Mouse (Mus musculus) A20 (cell line): ENCODE data around the gene Ptprg.
A peak's percentile ranks its signal among the peaks of the same experiment; 100 is the strongest.

Experiments used
- DNase-seq: peaks from one replicate; pipeline ENCODE4 v3.0.0-alpha.2; 2011; ENCODE audit warnings: low read depth, low spot score

The Ptprg gene

DNA sequence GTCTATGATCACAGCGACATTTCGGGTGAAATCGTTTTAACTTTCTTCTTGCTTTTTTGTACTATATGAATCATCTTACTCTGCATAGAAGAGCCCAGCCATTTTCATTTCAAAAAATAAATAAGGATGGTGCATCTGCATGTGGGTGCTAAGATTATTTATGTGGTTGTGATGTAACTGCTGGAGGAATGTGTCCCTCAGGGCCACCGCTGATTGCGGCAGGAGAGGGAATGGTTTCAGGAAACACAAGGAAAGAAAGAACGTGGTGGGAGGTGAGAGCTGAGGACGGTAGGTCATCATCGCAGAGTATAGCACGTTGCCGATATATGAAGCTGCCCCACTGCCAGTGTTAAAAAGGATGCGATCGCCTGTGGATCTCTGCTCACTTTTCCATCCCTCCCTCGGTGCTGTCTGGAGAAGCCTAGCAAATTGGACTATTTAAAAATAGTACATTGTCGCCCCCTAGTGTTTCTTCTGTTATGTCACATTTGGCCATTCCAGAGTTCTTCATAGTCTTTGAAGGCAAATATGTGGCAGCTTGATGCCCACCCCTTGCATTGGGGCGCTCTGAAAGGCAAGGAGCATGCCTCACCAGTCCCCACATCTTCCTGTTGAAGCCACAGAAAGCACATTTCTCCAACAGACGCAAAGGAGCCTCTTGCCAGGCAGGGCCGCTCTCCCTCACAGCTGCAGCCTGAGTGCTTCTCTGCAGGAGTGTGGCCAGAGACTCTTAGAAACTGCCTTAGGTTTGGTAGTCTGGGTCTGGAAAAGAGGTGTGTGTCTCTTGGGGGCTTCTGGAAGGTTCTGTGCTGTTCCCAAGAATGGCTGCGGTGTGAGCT is 586.5 kb downstream of the Ptprg start:
- DNase-seq, result no peak

DNA sequence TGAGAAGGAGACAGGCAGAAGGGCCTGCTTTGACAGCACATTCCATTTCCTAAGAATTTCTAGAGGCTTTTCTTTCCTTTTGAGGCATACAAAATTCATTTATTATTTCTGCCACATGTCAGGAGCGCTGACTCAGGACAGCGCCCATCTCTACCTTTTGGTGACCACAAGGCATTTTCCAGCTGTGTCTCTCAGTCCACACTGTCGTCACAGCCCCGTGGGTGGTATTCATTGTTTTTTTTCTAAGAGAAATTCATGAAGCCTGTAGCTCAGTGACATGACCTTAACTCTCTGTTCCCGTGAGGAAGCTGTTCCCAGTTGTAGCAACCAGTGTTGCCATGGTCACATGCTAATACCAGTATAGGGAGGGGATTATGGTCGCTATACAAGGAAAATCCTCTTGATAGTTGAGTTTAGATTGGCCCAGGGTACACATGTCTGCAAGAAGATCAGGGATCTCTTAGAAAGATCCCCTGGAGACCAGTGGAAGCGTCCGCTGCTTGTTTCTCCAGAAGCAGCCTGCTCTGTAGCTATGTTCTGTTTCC is 590.7 kb downstream of the Ptprg start:
- no peak for DNase-seq

DNA sequence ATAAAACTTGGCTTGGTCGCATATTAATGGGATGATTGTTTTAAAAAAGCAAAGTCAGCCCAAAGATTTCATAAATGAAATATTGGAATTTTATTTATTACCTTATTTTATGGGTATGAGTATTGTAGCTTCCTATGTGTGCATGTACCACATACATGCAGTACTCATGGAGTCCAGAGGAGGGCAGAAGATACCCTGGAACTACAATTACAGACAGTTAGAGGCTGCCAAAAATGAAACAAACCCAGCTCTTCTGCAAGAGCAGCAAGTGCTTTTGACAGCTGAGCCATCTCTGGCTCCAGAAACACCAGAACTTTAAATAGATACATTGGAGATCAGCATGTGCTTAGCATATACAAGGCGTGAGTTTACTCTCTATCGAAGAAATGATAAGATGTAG is 592.6 kb downstream of the Ptprg start:
- no peak for DNase-seq

DNA sequence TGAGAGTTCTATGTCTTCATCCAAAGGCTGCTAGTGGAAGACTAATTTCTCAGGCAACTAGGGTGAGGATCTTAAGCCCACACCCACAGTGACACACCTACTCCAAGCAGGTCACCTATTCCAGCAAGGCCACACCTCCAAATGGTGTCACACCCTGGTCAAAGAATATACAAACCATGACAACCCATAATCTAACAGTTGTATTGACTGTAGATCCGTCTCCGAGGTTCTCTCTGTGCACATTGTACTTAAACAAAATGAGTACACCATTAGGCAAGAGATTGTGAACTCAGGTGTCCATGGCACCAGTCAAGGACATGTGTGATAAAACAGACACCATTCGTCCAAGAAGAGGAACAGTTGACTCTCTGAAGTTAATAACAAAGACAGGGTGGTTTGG is 596.2 kb downstream of the Ptprg start:
- no peak for DNase-seq

DNA sequence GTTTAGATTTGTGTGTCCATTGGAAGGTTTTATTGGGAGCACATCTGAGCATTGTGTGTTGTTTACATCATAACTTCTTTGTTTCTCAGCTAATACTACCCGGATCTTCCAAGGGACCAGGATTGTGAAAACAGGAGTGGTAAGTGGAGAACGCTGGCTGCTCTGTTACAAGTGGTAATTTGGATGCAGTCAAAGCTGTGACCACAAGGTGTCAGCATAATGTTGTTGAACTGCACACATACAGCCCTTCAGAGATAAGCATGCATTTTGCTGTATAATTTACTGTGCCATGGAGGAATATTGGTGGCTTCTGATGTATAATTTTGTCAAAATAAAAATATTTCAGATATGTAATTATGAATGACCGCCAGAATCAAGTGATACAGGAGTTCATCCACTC is 598.6 kb downstream of the Ptprg start:
- peak; percentile 5 for DNase-seq

DNA sequence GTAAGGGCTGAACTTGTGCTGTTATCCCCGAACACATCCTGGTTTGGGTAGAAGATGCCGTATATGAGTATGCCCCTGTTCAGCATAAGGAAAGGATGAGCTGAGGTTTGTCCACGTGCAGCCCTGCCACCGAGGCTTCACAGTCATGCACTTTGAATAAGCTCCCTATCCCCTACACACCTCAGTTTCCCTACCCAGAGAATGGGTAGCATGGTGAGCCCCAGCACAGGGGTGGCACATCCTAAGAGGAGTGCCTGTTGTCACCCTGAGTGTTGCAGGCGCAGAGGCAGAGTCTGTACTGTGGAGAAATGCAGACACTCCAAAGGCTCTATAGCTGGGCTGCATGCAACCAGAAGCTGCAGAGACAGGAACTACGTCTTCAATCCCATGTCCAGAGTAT is 599.4 kb downstream of the Ptprg start:
- no peak for DNase-seq

DNA sequence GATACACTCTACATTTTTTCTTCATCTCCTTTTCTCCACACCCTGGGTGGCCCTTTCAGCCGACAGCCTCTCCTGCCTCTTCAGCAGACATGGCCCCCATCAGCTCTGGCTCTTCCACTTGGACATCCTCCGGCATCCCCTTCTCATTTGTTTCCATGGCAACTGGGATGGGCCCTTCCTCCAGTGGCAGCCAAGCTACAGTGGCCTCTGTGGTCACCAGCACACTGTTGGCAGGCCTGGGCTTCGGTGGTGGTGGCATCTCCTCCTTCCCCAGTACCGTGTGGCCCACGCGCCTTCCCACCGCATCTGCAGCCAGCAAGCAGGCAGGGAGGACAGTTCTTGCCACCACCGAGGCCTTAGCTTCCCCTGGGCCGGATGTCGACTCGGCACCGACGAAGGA is 600.3 kb downstream of the Ptprg start:
- no peak for DNase-seq

DNA sequence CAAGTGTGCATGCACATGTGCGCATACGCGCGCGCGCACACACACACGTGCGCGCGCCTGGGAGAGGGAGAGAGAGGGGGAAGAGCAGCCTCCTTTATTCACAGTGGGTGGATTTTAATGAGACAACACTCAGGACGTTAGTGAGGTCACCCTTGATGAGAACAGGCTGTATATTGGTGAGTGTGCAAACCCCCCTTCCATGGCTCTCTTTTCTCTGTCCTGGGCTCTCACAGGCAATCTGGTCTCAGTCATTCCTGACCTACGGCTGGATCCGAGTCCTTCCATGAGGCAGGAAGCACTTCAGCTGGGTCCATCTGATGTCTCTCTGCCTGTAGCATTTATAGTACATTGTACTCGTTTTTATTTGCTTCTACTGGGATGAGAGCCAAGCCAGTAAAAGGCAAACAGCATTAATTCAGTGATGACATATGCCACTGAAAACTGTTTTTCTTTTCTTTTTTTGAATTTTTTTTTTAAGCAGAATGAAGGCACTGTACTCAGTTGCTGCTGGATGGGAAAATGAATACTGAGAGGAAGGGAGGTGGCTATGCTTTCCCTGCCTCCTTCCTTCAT is 608.5 kb downstream of the Ptprg start:
- DNase-seq, result no peak

DNA sequence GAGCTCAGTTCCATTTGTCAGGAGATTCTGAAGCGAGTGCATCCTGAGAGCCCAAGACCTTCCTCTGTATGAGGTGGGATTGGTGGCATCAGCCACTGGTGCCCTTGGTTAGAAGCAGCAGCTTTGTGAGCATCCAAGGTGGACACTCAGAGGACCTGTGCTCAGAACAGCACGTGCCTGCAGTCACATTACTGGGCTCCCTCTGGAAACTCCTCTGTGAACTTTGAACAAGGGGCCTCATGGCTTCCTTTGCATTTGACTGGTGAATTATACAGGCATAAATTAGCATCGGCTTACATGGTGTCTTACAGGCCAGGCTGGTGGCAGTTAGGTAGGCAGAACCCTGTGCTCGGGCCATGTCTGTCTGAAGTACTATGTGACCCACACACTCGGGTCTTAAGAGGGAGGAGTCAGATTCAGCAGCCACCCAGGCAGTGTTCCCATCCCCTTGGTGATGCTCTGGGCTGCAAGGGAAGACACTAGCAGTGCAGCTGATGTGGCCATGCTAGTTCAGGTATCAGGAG is 609.1 kb downstream of the Ptprg start:
- DNase-seq, result no peak

DNA sequence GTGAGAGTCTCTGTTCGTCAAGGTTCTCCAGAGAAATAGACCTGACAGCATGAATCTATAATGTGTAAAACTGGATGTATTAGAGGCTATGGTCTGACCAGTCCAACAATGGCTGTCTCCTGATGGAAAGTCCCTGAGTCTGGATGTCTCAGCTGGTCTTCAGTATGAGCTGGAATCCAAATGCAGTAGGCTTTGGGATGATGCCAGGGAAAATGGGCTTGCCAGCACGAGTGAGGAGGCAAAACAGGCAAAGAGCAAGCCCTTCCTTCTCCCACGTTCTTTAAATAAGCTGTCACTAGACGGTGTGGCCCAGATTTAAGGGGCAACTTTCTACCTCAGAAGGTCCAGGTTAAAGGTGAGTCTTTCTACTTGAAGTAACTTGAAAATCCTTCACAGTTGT is 609.9 kb downstream of the Ptprg start:
- DNase-seq, result no peak

DNA sequence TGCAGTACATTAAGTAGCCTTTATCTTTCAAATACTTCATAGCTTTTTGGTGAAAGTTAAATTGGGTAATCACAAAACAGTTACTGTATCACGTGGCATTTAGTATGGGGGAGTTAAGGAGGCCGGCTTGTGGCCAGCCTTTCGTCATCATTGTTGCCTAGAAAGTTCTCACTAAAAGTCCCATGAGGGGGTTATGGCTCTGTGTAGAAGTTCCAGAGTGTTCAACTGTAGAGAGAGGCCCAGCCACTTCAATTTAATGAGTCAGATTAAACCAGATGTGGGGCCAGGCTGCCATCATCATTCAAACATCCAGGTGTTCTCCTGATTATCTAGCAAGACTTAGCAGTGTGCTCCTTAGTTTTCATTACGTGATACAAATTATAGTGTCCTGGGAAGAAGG is 613.9 kb downstream of the Ptprg start:
- no peak for DNase-seq

DNA sequence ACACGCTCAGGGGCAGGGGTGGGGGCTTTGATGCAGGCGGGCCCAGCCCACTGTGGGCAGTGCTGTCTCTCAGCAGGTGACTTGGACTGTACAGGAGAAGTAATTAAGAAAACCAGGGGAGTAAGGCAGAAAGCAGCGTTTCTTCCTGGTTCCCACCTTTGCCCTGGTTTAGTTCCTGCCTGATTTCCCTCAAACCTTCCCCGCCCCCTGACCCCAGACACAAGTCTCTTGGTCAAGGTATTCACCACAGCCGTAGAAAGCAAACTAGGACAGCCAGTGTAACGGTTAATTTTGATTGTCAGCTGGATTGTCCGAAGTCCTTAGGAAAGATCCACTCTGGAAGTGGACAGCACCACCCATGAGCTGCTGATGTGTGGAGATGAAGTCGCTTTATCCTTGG is 614.3 kb downstream of the Ptprg start:
- DNase-seq, result no peak

DNA sequence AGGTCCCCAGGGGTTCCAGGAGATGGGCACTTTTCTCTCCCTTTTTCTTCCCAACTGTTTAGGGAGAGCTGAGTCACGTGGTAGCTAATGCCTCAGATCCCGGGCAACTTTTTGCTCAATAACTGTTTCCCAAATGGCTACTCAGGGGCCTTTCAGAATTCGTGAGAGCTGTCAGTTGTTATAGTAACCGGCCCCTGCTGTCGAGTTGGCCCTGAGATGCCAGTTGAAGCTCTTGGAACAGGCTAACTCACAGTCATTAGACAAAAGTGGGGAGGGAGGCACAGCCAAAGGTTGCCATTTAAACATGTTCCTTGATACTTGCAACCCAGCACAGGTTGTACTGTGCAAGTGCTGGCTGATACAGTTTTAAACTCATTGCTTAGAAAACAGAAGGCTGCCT is 624.1 kb downstream of the Ptprg start:
- no peak for DNase-seq

DNA sequence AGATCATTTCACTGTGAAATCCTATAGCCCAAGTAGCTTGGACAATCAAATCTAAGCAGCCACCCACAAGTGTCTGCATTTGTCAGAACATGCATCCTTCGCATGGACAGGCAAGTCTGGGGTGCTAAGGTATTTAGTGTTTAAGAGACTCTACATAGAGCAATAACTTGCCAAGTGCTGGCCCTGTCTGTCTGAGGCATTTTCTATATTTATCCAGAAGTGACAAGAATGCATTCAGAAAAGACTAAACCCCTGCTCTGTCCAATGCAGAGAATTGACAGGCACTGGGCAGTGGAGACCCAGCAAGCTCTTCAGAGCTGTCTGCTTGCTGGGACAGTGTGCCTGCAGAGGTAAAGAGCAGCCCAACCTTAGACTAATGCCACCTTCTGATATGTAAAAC is 625.3 kb downstream of the Ptprg start:
- DNase-seq, result no peak

DNA sequence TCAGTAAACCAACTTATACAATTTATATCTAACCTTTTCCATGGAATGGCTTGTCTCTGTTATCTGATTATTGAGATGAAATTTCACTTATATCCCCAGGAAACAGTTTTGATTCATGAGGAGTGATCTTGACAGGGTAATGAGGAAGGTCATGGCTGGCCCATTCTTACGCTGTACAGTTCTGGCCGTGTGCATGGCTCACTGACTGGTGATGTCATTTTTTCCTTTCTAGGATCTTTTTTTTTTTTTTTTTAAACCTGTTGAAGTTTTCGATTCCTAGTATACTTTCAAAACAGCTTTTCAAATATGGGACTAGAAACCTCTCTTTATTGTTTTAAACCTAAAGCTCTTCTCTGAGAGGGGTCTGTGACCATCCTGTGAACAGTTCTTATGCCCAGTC is 626.8 kb downstream of the Ptprg start:
- DNase-seq, result no peak

DNA sequence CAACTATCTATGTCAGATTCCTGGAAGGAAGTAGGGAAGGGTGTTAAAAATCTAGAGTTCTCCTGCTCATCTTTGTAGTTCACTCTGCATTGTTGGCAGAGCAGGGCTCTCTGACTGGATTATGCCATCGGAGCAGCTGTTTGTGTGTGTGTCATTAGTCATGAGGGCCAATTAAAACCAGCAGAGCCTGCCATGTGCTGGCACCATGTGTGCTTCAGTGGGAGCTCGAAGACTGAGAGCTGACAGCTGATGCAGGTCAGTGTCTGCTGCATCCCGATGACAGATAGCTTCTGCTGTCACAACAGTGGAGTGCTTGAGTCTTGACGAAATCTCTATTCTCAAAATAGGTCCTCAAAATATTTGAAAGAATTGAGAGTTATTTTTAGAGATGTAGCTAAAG is 631.7 kb downstream of the Ptprg start:
- no peak for DNase-seq

DNA sequence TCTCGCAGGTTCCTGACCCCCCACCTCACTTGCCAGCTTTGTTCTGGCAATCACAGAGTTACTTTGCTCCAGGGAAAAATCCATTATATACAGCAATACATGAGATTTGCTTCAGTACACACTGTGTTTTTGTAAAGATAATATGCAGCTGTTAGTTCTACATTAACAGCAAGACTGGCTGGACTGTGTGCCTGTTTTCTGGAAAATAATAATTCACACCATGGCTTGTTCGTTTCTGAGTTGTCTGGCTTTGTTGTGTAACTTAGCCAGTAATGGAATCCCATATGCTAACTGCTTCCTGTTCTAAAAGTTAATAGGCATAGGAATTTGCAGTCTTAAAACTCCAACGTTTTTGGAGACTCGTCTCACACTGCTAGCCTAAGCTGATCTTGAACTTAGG is 635.0 kb downstream of the Ptprg start:
- no peak for DNase-seq

DNA sequence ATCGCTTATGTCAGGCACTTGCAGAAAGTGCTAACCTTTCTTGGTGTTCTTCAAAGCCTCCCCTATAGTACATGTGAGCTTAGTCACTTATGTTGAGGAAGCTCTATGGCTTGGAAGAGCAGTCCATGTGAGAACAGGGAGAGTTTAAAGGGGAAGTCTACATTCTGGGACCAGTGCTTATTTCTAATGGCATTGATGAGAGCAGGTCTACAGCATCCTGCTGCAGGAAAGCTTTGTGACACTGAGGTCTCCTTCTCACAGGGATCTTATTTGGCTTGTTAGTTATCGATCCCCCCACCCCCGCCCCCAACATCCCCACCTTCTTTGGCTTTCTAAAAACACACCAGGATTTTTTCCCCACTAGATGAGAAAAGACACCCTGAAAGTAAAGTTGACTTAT is 635.9 kb downstream of the Ptprg start:
- DNase-seq, result no peak

DNA sequence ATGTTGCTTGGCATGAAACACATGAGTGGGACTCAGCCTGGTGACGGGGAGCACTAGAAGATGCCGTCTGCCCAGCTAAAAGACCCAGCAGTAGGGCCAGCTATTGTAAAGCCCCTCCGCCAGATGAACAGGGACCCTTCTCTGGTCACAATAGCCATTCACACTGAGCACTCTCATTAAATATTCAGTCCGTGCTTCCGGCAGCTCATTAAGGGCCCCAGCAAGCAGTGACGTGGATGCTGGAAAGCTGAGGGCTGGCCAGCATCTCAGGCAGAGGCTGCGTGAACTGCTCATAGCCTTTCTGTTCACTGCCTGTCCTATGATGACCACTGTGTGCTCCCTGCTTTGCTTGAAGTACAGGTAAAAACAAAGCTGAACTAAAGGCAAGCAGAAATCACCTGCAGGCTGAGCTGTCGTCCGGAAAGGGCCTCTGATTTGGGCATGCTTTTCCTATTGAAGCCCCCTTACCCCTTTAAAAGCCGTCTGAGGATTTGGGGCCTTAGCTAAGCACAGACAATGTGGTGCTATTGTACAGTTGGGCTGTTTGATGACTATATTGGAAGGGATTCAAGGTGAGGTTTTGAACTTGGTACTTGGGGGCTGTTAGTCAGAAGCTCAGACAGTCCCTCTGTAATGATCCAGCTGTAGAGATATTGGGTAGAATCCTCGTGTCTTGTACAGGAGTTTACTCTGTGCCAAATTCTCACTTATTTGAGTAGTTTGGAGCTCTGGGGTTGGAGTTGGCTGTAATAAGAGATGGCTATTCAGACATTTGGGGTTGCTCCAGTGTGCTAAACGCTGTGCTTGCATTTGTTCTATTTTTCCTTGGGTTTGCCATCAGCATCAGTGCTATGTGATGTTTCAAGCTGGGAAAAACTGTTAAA is 636.6 kb downstream of the Ptprg start:
- no peak for DNase-seq

DNA sequence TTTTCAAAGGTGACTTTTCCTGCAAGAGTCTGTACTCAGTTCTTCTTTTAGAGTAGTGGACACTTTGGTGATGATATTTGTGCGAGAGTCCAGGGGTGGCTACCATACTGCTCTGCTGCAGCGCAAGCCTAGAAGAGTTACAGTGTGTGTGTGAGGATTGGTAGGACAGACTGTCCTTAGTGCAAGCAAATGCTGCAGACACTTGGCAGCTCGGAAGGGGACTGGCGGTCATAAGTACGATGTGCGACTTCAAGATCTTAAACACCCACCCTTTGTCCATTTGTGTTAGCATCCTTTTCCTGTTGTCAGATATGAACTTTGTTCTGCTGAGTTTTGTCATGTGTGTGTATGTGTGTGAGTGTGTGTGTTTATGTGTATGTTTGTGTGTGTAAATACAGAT is 637.7 kb downstream of the Ptprg start:
- DNase-seq, result no peak

DNA sequence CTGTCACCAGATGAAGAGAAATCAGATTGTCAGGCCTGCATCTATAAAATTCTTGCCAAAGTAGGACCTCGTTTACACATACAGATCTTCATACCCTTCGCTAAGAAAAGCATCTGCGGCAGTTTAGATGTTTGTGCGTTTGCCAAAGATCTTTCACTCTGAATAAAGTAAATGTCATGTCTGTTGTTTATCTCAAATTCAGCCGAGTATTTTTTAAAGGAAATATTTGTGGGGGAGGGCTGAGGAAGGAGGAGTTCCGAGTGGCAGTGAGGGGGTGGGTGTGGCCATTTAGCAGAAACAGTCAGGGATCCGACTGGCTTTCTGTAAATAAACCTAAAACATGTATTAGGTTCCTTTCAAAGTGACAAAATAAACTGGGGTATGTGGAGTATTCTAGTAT is 645.4 kb downstream of the Ptprg start:
- no peak for DNase-seq
